Mouse (Mus musculus): Measurements from ENCODE around the gene Dner. TPM values are rescaled to one million over a fixed set of nuclear protein-coding genes. Genes with fewer than 3 reads are reported as not detected.
A peak's percentile ranks its signal among the peaks of the same experiment; 100 is the strongest.

Gene Dner
- total RNA-seq, 4 experiments from 2014 or later: 0.06 TPM; not detected in 3

DNA sequence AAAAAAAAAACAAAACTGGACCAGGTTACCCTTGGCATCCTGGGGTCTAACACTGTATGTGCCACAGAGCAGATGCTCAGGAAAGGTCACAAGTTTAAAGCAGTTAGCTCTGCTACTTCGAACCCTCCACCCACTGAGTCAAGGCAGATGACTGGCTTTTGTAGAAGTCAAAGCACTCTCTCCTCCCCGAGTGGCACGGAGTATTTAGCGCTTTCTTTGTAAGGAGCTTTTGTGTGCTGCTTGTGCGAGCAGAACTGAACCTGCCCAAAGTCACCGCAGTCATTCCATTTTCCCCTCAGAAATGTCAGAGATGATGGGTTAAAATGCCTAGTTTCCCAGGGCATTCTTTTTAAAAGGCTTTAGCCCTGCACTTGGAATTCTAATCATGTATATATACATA lies 59.1 kb downstream of the Dner start:
- no peak for DNase-seq (ENCODE audit: low spot score)

GRCm38 (mm10) chr1:84628244-84628643 lies 67.8 kb downstream of the Dner start:
- DNase-seq (ENCODE audit: low spot score): no peak

DNA sequence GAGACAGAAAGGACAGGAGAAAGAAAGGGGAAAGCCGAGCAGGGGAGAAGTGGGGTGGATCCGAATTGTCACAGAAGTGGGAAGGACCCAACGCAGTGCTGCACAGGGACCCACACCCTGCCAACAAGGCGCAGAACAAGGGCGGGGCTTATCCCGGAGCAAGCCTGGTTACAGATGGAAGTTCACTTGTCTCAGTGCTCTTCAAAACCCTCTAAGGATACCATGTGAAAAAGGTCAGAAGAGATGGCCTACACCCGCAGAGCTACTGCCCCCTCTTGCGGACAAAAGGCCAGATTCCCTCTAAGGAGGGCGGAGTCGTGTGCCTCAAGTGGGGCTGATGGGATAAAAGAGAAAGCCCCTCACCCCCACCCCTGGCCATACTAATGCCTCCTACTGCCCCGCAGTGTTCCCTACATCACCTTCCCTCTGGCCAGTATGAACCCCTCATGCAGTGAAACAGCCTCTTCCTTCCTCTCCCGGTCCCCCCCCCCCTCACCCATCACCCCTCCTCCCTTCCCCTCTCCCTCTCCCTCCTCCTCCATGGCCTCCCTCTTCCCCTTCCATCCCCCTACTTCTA lies 73.0 kb downstream of the Dner start:
- no peak for DNase-seq (ENCODE audit: low spot score)

DNA sequence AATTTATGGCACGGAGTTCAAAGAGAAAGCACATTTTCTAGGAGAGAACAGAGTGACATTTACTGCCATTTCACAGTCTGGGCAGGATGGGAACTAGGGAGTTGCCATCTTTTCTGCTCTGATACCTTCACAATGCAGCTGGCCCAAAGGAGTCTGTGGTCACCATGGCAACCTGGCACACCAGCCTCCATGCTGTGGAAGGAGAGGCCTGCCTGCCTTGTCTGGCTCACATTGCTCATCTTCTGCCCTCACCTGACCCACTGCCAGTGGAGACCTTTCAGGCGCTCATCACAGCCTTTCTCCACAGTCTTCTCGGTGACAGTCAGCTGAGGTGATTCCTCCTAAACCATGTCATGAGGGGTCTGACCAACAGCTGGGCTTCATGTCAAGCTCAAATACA lies 74.7 kb downstream of the Dner start:
- DNase-seq (ENCODE audit: low spot score): no peak

DNA sequence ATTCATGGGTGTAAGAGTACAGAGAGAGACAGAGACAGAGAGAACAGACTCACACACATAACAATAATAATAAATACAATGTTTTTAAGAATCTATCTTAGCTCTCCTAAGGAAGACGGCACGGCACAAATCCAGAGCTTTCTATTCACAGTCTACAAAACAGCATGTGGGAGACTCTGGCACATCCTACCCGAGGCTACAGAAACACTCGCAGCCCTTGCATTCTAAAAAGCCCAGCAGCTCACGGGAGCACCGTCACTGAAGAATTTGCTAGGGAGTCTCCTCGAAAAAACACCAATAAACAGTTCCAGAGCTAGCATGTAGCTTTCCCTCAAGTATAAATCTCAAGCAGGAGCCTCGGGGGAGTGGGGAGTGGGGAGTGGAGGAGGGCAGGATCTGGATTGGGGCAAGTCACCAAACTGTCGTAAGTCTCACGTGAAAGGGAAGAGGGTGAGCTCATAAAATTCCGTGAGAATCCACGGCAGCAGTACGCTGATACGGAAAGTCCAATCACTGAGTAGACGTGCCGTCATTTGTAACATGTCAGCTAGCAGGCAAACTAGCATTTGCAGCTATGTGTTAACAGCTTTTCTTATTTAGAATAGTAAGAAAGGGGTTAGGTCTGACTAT lies 76.8 kb downstream of the Dner start:
- no peak for DNase-seq (ENCODE audit: low spot score)

GRCm38 (mm10) chr1:84618094-84618493 lies 77.9 kb downstream of the Dner start:
- DNase-seq (ENCODE audit: low spot score): no peak

GRCm38 (mm10) chr1:84616133-84616532 lies 79.9 kb downstream of the Dner start:
- no peak for DNase-seq (ENCODE audit: low spot score)

DNA sequence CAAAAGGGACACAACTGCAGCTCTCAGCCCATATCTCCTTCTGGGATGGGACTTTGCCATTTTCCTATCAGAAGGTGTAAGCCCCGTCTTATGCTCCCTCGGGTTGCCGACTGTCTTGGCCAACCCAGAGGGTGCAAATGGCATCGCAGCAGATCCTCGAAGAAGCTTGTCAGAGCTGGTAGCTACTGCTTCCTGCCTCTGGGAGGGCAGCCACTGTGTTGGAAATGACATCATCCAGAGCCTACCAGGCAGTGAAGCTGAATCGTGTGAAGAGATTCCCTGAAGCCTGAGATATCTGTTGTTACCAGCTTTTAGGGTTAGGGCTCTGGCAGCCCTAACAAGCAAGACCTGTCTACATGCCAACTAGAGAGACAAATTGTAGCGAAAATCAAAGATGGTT lies 81.4 kb downstream of the Dner start:
- no peak for DNase-seq (ENCODE audit: low spot score)

DNA sequence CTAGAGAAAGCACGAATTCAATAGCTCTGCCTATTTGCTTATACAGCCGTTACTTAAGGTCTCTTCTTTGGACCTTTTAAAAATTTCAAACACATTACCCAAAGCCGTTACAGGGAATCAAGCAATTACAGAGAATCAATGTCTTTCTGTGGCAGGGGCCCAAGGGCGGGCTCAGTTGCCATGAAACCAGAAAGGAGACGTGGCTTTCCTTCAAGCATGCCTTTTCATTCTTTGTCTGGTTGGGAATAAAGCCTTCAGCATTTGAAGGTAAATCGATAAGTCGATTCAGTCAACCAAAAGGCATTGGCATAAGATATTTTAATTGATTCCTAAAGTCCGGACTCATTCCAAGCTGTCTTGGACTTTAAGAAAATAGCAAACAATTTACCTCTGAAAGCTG lies 82.9 kb downstream of the Dner start:
- no peak for DNase-seq (ENCODE audit: low spot score)

- DNase-seq (ENCODE audit: low spot score): no peak
Measured at GRCm38 (mm10) chr1:84611331-84611730, 84.7 kb downstream of the Dner start.

DNA sequence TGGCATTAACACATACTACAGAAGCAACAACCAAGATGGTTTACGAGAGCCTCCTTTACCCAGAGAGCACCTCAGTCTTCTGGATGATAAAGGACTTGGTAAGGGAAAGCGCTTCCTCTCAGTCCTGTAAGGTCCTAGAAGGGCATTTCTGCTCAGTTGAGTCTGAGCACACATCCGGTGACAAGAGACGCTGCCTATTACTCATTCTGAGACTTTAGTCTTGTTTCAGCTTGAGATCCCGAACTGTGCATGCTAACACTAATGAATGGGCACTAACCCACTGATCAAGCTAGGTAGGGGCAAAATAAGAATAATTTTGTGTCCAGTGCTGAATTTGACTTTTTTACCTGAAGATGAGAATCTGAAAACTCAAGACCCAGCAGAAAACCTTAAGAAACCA lies 97.0 kb downstream of the Dner start:
- DNase-seq (ENCODE audit: low spot score): no peak

DNA sequence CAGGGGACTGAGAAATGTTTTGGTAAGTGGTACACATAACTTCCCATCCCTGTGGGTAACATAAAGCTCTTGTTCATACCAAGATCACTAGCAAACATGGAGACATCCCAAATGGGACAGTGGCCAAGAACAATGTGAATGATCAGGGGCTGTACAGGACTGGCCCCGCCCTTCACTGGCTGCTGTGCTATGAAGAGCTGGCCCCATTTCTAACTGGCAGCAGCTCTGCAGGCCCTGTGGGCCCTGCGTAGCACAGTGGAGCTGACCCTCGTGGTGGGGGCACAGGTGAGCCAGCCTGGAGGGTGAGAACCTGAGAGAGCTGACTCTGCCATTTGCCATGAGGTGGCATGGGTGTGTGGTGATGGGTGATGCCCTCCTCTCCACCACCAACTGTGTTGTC lies 100.0 kb downstream of the Dner start:
- DNase-seq (ENCODE audit: low spot score): no peak

DNA sequence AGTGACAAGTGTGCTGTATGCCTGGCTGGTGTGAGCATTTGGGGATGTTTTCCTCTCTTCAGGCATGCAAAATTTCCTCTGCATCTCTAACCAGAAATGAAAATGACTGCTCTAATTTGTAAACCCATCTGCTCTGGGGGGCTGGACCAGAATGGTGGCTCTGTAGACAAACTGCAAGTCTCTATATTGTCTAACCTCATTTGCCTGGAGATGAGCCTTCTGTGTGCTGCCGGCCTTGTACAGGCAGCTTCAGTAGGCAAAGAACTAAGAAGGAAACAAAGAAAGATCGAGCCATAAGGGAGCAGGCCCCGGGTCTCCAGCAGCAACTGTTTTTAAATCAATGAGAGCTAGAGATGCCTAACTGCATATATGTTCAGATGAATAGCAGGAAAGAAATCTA lies 103.6 kb downstream of the Dner start:
- DNase-seq (ENCODE audit: low spot score): no peak

- no peak for DNase-seq (ENCODE audit: low spot score)
Measured at GRCm38 (mm10) chr1:84590534-84590933, 105.5 kb downstream of the Dner start.

DNA sequence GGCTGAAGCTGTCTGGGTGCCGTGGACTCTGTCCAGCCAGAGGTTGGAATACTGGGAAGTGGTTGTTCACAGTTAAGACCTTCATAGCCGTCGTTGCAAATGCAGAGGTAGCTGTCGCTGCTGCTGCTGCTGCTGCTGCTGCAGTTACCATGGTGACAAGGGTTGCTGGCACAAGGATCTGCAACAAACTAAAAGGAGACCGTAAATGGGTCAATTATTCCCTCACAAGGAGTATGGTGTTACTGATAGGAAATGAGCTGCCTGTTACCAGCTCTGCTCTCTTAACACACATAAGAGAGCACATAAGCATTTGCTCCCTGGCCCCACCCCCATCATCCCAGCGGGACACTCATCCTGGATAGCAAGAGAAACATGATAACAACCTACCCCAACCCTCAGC lies 110.6 kb downstream of the Dner start:
- no peak for DNase-seq (ENCODE audit: low spot score)

GRCm38 (mm10) chr1:84581812-84582211 lies 114.2 kb downstream of the Dner start:
- DNase-seq (ENCODE audit: low spot score): peak; percentile 57

GRCm38 (mm10) chr1:84561841-84562240 lies 134.2 kb downstream of the Dner start:
- peak; percentile 46 for DNase-seq (ENCODE audit: low spot score)

DNA sequence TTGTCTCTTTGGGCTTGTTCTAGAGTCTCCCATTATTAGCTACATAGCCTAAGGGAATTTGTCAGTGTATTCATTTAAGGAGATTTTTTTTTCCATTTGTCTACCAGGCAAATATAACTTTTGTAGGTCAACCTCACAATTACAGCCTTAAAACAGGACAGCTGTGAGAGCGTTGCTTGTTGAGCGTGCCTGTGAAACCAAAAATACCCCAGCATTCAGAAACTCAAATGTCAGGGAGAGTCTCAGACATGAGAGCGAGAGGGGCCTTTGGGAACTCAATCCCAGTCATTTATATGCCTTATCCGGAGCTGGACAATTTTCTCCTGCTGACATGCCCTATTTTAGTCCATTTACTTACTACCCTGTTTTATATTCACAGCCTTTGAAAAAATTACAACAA lies 134.6 kb downstream of the Dner start:
- no peak for DNase-seq (ENCODE audit: low spot score)

GRCm38 (mm10) chr1:84556546-84557511 lies 139.2 kb downstream of the Dner start:
- DNase-seq (ENCODE audit: low spot score): no peak

- DNase-seq (ENCODE audit: low spot score): no peak
Measured at GRCm38 (mm10) chr1:84552005-84552404, 144.0 kb downstream of the Dner start.

GRCm38 (mm10) chr1:84550065-84550368 lies 146.0 kb downstream of the Dner start:
- no peak for DNase-seq (ENCODE audit: low spot score)

DNA sequence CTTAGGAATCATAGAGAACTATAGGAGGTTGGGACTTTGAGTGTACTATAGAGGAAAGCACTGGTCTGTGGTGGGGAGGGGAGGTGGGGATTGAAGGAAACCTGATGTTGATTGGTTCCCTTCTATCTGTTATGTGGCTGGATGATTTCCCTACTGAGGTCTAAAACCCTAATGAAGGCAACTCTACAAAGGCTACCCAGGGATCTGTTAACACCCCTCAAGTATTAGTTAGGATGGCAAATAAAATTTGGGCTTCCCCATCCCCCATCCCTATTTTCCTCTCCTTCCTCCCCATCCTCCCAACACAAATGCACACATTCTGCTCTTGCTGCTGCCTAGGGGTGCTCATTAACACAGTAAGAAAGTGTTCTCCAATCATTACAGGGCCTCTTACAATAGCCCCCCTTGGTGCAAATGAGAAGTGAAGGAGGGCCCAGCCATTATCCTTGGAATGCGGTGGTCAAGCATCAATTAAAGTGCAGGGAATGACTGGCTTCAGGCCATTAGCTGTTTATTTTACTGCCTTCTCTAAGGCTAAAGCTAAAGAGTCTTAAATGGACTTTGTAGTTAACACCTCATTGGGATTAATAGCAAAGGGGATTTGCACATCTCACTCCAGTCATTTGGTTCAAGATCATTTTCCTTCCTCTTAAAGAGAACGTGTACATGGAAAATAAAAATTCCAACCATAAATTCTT lies 146.5 kb downstream of the Dner start:
- no peak for DNase-seq (ENCODE audit: low spot score)
